Comparison of ENCODE assay signal across 9 mouse cellular contexts in genomic region chr14:31422961-31423791, GRCm38 (mm10). TPM values are rescaled to one million over a fixed set of nuclear protein-coding genes. Genes with fewer than 3 reads are reported as not detected.
DNase-seq lines count a peak whose midpoint lies in the region; ATAC-seq lines count a peak whose summit lies in the region.
"Had no signal": no experiment of that assay in that cellular context is flagged by ENCODE, and none has a peak within 500 bp of the region (broad histone marks: within the 10 kb centered on the region; RNA-seq: fewer than 3 reads in every experiment).

No protein-coding gene starts in this region.

- peak; percentile 45 for ATAC-seq in frontal cortex, adult (ENCODE audit: low TSS enrichment)
- no peak for ATAC-seq in hindbrain, embryonic 14.5 days (ENCODE audit: low FRiP score)
- no peak for ATAC-seq in limb, embryonic 15.5 days (ENCODE audit: insufficient number of reproducible peaks, low FRiP score, low TSS enrichment, low read depth)
- ATAC-seq in activated CD4-positive, CD25-positive, alpha-beta regulatory T cell, adult 4 months: no peak
- ATAC-seq in megakaryocyte-erythroid progenitor cell, adult 5-6 weeks (replicated peaks; ENCODE audit: low FRiP score, low TSS enrichment, poor library complexity, severe bottlenecking): no peak

- no peaks in the 10 kb centered on the region for H3K27me3 ChIP-seq in hindbrain, embryonic 14.5 days (ENCODE audit: control insufficient read depth, insufficient read depth, low read length)
- no peaks in the 10 kb centered on the region for H3K27me3 ChIP-seq in limb, embryonic 15.5 days
- H3K27me3 ChIP-seq: limb, embryonic 13.5 days had no signal

- 57% methylated on average over 11 of the region's 11 CpGs for WGBS in hindbrain, embryonic 14.5 days
- WGBS in limb, embryonic 15.5 days: 73% methylated on average over 11 of the region's 11 CpGs

- H3K4me1 ChIP-seq in hindbrain, embryonic 14.5 days (replicated peaks; ENCODE audit: control insufficient read depth, insufficient read depth, low read length): peaks cover 21% of the 10 kb centered on the region
- H3K4me1 ChIP-seq in limb, embryonic 15.5 days: 0 out of 2 replicates have a peak, but pooled peaks cover 4% of the 10 kb centered on the region

- DNase-seq in urinary bladder, postnatal 4 days (ENCODE audit: low spot score in 2 of 2): peak; percentile 60 to 74
- DNase-seq in urinary bladder, postnatal 25 days (ENCODE audit: low spot score): no peak
- DNase-seq in hindbrain, embryonic 14.5 days (ENCODE audit: low spot score): peak; percentile 37
- peak; percentile 74 to 78 for DNase-seq in right cerebral cortex, adult 2 months (ENCODE audit: low spot score in 2 of 2)

- peaks cover 43% of the 10 kb centered on the region for H3K36me3 ChIP-seq in hindbrain, embryonic 14.5 days (replicated peaks; ENCODE audit: control insufficient read depth, insufficient read depth)
- H3K36me3 ChIP-seq in limb, embryonic 15.5 days: peaks cover 13% of the 10 kb centered on the region

- no peak overlapping the region for H3K9ac ChIP-seq in hindbrain, embryonic 14.5 days
- H3K9ac ChIP-seq in limb, embryonic 15.5 days: no peak overlapping the region
- H3K9ac ChIP-seq: limb, embryonic 13.5 days had no signal

- no peak overlapping the region for H3K4me3 ChIP-seq in hindbrain, embryonic 14.5 days (replicated peaks; ENCODE audit: low read length)
- H3K4me3 ChIP-seq in limb, embryonic 15.5 days: no peak overlapping the region
- H3K4me3 ChIP-seq: limb, embryonic 13.5 days had no signal

- no peak overlapping the region for H3K27ac ChIP-seq in hindbrain, embryonic 14.5 days
- 0 out of 2 replicates have a peak overlapping the region, but pooled peaks have one; percentile 27 for H3K27ac ChIP-seq in limb, embryonic 15.5 days
- H3K27ac ChIP-seq: limb, embryonic 13.5 days had no signal

- no peak overlapping the region for H3K4me2 ChIP-seq in hindbrain, embryonic 14.5 days (replicated peaks)
- no peak overlapping the region for H3K4me2 ChIP-seq in limb, embryonic 15.5 days
- H3K4me2 ChIP-seq: limb, embryonic 13.5 days had no signal

- H3K9me3 ChIP-seq in hindbrain, embryonic 14.5 days (ENCODE audit: control insufficient read depth, low read length): no peaks in the 10 kb centered on the region
- no peaks in the 10 kb centered on the region for H3K9me3 ChIP-seq in limb, embryonic 15.5 days

RNA-seq across cellular contexts. Expression of gene Sh3bp5, which starts 12.7 kb away (rescaled TPM):
- 86.9 and 93.7 TPM in 2 replicates for polyA plus RNA-seq in hindbrain, embryonic 14.5 days (2014; fragmentation: Nextera tagmentation; extraction: Ambion mirVana)
- 33.8 and 34.4 TPM in 2 replicates for polyA plus RNA-seq in limb, embryonic 15.5 days (2015; fragmentation: Nextera tagmentation; extraction: Ambion mirVana)
- 10 to 100 TPM; 13.1 to 13.9 TPM for polyA plus RNA-seq in activated CD4-positive, CD25-positive, alpha-beta regulatory T cell, adult 4 months (2017; shearing (Covaris generic))
- total RNA-seq in megakaryocyte-erythroid progenitor cell, adult 5-6 weeks (2014; fragmentation: Nextera tagmentation): 1.1 and 2.3 TPM in 2 replicates
- total RNA-seq in megakaryocyte-erythroid progenitor cell, adult 5-6 weeks (2017): 1.1 and 1.3 TPM in 2 replicates
